Mouse (Mus musculus): ENCODE data around the gene Mttp.
"Not testable (repeated sequence)": the region's sequence is repeated elsewhere in the genome, so short reads cannot be mapped to it uniquely, and the experiment has no call there.

Mttp gene

DNA sequence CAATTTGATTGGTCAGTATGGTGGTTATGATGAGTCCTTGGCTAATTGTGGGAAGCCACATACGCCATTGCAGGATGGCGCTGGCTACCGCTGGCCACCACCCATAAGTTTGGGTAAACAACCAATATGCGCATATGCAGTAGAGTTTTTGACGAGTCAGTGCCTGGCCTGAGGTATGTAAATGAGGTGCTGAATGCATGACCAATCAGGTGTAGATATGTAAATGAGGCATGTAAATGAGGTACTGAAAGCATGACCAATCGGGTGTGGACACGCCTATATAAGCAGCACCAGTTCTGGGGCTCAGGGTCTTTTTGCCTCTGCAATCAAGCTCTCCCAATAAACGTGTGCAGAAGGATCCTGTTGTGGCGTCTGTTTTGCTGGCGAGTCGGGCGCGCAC lies 6.6 kb downstream of the Mttp start:
- in situ Hi-C loops (cut with MboI, MseI), result not testable (repeated sequence)

DNA sequence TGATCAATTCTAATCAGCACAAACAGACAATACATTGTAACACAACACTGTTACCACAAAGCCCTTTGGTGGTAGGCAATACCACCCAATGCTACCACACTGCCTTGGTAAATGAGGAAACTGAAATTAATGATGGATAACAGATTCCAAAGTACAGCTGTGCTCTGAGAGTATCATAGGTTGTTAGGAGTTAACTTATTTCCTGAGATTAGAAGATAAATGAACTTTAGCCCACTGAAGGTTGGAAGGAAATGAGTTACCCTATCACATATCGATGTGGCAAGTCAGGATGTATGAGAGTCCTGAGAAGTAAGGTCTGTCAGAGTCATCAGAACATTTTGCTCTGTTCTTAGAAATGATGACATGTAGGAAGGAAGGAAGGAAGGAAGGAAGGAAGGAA lies 10.2 kb downstream of the Mttp start:
- in situ Hi-C loops (cut with MboI, MseI), result no loop called here

DNA sequence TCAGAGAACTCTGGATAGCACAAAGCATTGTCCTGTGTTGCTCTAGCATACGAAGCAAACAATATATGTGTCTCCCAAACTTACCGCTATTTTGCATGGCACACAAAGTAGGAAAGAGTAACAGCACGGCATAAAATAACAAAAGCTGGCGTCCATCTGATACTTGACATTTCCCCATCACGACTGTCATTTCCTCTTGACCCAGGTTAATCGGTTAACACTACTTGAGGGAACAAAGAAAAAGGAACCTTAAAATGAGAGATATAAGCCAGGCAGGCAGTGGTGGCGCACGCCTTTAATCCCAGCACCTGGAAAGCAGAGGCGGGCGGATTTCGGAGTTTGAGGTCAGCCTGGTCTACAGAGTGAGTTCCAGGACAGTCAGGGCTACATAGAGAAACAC lies 10.9 kb downstream of the Mttp start:
- in situ Hi-C loops (cut with MboI, MseI), result no loop called here

DNA sequence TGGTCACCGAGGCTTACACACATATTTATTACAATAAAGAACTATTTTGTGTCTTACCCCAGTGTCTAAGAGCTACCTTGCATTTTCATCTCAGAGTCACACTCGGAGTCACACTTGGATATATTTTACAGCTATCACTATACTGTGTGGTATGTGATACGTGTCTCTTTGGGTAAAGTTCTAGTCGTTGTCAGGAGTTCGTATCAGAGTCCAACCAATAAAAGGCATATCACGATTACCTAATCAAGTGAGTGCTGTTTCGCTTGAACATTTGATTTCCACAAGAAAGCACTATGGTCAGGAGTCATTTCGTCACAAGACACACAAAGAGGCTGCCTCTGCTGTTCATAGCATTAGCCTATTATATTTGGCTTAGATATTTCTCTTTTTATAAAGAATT lies 11.3 kb downstream of the Mttp start:
- in situ Hi-C loops (cut with MboI, MseI), result no loop called here

DNA sequence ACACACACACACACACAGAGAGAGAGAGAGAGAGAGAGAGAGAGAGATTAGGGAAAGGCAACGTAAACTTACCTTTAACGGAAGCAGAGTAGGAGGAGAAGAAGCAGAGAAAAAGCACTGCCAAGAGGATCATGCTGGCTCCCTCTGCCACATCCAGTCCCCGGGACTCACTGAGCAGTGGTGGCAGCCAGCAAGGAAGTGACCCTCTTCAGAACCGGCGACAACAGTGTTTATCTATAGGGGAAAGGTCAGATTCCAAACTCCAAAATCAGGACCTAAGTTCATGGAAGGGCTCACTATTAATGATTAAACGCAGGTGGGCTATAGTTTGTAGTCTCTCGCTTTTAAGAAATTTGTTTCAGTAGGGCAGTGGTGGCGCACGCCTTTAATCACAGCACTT lies 13.6 kb downstream of the Mttp start:
- in situ Hi-C loops (cut with MboI, MseI), result no loop called here

DNA sequence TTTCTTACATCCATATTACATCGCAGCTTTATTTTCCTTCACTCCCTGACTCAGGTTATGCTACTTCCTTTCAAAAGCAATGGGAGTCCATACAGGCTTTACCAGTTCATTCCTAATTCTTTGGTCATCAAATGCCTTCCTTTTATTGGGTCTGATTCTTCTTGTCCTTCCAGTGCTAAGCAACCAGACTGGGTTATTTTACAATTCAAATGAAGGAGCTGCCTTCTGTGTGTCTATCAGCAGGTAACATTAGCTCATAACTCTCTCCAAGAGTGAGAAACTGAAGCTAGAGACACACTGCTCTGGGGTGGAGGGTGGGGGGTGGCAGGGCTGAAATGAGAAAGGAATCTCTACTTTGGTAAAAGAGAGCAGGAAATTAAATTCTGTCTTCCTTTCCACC lies 14.1 kb downstream of the Mttp start:
- in situ Hi-C loops (cut with MboI, MseI), result no loop called here

DNA sequence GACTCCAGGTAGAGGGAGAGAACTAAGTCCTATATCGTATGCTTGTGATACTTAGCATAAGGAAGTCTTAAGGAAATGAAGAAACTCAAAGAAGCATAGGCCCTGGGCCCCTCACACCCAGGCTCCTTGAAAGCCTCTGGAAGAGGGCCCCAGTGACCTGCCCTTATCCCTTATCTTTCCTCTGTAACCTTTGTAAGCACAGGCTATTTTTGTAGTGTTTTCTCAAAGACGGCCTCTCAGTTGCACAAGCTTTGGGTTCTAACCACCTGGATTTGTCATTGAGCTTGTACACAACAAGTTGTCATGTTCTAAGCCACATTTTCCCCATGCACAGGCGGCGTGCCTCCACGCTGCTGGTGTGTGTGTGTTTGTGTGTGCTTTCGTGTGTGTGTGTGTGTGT lies 15.7 kb downstream of the Mttp start:
- in situ Hi-C loops (cut with MboI, MseI), result loop anchor here (10.0 kb wide), 1 partner anchor 114 kb away; no protein-coding TSS in a partner anchor

DNA sequence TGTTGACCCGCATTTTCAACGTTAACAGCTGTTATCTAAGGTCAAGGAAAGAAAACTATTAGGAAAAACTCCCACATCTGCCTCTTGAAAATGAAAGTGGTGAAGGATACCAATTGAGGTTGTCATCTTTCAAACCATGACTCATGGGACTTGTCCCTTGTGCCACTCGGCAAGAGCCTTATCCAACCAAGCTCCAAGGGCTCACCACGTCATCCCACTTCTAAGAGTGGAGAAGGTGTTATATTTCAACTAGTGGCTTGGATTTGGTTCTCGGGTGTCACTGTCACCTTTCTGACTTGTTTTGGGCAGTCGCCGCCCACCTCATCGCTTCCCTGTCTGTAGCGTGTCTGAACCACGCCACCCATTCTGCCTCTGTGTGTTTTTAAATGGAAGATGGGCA lies 20.9 kb downstream of the Mttp start:
- in situ Hi-C loops (cut with MboI, MseI), result loop anchor here (10.0 kb wide), 1 partner anchor 109 kb away; no protein-coding TSS in a partner anchor

DNA sequence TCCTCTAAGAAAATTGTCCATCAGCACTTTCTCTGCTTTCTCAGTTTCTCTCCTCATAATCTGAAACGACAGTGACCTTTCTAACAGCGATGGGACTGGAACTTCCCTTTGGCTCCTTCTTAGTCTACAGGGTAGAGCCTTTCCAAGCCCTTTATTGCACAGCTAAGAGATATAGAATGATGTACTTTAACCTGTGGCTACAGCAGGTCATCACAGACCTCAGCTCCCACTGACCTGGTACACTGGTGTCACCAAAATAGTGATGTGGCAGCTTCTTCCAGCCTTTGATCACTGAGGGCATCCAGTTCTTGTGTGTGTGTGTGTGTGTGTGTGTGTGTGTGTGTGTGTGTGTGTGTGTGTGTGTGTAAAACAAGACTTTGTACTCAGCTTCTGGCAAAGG lies 23.3 kb downstream of the Mttp start:
- in situ Hi-C loops (cut with MboI, MseI), result loop anchor here (10.0 kb wide), 1 partner anchor 107 kb away; no protein-coding TSS in a partner anchor

DNA sequence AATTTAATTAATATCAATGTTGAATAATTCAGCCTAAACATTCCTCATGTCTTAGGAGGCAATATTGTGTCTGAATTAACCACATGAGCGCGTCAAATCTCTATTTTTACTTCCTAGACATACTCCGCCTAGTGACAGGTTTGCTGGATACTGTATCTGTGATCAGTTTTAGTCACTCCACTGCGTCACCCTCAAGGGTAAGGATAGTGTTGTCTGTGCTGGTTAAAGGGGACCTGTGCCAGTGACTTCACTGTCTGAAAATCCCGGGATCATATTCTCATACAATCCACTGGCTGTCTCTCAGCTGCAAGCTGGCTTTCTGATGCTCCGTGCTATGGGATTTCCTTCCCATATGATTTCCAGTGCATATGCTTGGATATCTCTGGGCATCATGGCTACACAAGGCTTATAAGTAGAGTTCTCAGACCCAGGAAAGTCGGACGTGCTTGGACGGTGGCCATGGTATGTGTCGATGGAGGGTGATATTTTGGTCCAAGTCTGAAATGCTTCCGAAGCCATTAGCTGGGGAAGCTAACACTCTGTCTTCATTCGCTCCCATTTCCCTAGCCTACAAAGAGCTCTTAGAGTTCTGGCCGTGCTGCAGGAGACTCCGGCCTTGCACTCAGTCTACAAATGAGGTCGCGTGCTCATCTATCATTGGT lies 25.2 kb downstream of the Mttp start:
- in situ Hi-C loops (cut with MboI, MseI), result loop anchor here (10.0 kb wide), 1 partner anchor 105 kb away; no protein-coding TSS in a partner anchor

DNA sequence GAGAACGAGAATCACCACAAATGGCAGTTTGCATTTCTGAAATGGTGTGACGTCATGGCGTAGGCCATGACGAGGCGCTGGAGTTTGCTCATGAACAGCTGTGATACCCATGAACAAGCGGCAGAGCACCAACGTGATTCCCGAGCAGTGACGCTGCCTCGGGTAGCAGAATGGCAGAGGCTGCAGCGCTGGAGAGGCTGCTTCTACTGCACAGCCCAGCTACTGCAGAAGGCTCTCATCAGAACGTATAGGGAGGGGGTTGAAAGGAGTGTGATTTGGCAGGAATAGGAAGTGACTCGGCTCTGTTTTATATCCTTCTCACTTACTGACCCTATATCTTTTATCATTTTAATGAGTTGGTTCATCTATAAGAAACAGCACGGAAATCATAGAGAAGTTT lies 25.9 kb downstream of the Mttp start:
- in situ Hi-C loops (cut with MboI, MseI), result no loop called here

DNA sequence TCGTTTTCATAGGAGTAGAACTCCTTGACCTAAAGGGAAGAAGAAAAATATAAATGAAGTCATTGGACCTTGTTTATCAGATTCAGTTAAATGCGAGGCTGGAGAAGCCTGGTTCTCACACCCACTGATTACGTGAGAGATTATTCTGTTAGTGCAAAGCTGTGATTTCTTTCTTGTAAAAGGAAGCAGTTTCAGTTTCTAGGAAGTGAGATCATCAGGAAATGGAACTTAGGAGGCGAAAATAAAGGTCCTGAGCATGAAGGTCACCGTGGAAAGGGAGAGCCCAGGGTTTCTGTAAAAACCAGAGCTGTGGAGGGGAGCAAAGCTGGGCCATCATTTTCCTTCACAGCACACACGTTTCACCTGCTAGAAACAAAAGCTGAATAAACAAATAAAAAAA lies 26.4 kb downstream of the Mttp start:
- in situ Hi-C loops (cut with MboI, MseI), result no loop called here

DNA sequence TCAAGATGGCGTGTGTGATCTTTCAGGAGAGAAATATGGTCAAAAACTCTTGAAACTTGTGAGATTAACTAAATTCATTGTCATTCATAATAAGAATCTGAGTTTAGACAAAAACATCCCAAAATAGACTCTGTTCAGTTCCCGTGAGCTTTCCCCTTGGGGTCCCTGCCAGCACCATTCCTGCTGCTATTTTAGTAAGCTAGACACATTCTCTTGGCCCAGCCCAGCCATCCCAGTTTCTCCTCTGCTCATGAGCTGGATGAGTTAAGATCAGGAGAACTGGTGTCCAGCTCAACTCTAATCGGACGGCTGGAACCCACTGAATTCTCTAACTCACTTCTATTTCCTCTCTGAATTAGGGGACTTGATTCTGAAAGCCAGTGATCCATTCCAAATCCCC lies 27.9 kb downstream of the Mttp start:
- in situ Hi-C loops (cut with MboI, MseI), result no loop called here

DNA sequence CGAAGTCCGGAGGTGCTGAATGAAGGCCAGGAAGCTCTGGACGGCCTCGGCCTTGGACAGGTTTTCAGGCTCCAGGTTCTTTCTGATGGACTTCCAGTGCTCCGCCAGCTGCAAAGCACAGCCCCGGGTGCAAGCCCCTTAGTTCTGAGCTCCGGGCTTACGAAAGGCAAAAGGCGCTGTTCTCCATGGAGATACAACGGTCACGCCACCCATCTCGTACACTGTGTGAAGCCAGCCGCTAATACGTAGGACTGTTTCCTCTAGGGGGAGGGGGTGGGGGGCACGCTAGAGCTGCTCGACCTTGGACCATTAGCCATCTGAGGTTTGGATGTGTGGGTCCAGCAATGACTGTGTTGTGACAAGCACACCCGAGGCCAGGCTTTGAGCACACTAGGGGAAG lies 30.7 kb downstream of the Mttp start:
- in situ Hi-C loops (cut with MboI, MseI), result no loop called here

DNA sequence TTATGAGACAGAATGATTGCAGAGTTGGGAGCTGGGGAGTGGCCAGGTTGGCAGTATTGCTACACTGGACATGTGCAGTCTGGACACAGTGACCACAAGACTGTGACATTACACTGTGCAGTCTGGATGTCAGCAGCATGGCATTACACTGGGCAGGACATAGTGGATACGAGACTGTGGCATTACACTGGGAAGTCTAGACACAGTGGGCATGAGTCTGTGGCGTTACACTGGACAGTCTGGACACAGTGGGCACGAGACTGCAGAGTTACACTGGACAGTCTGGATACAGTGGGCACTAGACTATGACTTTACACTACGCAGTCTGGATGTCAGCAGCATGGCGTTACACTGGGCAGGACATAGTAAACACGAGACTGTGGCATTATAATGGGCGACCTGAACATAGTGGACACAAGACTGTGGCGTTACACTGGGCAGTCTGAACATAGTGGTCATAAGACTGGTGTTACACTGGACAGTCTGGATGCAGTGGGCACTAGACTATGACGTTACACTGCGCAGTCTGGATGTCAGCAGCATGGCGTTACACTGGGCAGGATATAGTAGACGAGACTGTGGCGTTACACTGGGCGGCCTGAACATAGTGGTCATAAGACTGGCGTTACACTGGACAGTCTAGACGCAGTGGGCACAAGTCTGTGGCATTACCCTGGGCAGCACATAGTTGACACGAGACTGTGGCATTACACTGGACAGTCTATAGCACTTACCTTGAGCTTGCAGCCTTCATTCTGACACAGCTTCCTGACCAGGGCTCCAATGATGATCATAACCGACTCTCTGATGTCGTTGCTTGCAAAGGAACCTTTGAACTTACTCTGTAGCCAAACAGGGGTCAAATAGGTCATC lies 33.6 kb downstream of the Mttp start:
- in situ Hi-C loops (cut with MboI, MseI), result no loop called here

DNA sequence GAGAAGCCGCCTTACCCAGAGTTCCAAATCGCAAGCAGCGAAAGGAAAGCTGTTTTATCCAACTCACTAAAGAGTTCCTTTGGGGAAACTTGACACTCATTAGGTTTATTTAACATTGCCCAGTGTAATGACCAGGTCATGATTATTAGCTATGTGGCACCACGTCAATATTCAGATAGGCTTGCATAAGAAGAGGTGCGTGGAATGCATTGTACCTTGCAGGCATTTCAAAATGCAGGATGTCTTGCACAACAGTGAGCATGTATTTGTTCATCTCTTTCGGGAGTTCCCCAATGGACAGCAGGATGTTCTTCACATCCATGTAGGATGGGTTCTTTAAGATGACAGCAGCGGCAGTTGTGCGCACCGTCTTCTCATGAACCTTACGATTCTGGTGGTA lies 37.9 kb downstream of the Mttp start:
- in situ Hi-C loops (cut with MboI, MseI), result no loop called here

DNA sequence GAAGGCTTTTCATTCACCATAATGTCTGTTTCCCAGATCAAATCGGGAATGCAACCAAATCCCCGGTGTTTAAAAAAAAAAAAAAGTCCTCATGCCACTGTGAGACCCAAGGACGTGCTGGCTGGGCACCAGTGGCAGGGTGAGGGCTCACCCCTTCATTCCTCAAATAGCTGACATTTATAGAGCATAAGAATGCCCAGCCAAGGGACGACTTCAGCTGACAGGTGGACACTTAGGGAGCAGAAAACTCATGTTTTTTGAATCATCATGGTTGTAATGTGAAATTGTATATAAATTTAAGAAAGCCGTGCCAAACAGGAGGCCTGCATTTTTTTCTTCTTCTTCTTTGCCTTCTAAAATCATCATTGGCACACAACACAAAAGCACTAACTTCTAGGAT lies 39.7 kb downstream of the Mttp start:
- in situ Hi-C loops (cut with MboI, MseI), result no loop called here

DNA sequence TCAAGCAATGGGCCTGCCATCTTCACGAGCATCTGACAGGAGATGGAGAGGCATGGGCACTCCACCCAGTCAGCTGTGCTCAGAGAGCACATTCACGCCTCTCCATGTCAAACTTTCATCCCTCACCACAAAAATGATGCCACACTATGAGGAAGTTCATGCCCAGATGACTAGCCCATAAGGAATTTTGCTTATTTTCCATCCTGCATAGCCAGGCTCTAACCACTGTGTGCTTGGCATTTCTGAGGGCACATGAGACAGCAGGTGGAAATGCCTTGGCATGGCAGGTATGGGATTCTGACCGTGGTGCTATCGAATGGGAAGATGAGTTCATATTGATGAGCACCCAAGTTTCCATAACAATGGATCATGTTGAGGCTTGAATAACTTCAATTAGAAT lies 41.1 kb downstream of the Mttp start:
- in situ Hi-C loops (cut with MboI, MseI), result no loop called here

DNA sequence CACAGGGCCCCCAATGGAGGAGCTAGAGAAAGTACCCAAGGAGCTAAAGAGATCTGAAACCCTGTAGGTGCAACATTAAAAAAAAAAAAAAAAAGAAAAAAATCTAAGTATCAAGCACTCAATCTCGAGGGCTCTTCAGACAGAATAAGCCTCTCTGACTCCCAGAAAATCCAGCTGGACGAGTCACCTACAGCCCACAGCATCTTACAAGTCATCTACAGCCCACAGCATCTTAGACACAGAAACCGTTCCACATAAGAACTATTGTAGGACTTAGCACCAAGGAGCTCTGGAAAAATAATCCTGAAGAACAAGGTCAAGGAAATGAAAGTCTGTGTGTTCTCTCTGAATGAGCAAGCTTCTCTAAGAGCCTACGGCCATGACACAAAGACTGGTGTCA lies 42.8 kb downstream of the Mttp start:
- in situ Hi-C loops (cut with MboI, MseI), result no loop called here

DNA sequence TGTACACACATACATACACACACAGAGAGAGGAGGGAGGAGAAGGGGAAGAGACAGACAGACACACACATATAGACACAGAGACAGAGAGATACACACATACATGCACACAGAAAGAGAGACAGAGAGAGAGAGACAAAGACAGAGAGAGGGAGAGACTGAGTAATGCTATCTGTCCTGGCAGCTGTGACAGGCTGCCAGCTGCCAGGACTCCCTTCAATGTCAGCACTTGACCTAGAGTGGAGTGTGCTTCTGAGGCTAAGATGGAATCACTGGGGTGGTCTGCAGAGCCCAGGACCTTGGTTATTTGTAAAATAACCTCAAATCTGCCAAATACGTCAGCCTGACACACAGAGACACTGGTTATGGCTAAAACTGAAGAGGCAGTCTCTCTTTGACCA lies 47.0 kb downstream of the Mttp start:
- in situ Hi-C loops (cut with MboI, MseI), result no loop called here

DNA sequence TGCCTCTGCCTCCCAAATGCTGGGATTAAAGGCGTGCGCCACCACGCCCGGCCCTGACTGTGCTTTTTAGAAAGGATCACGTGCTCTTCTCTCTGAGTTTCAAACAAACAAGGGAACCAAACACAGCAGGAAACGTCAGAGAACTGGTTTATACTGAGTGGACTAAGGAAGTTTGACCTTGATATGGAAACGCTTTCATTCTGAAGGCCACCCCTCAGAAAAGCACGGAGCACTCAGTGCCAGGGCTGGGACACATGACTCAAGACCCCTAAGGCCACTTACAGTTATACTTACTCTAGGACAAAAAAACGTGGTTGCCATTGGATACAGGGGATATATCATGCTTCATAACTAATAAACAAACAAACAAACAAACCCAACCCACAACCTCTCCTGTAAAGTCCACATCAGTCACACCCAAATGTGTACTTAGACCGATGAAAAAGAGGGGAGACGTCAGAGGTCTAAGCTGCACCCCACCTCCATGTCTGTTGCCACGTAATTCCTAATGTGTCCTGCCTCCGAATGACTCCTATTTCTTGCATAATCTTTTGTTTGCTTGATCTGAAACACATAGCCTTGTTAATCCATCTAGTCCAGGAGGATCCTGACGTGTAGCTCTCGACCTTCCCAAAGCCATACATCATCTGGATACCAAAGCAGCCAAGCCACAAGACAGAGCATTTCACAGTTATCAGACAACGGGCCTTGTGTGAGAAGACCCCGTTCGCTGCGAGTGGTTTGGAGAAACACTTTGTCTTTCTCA lies 48.3 kb downstream of the Mttp start:
- in situ Hi-C loops (cut with MboI, MseI), result no loop called here

DNA sequence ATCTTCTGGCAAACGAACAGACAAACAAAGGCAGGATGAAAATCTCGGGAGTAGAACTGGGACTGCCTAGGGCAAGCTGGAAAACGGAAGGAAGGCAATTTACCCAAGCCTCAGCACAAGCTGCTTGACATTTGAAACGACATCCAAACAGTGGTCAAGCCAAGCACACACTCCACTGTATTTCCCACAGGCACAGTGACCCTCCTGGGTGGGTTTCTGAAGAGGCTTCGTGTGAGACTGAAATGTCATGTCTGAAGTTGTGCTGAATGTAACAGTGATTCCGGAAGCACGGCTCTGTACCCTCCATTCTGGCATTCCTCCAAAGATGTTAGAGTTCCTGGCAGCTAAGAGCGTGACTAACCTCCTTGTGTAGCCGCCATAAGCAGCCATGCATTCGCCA lies 49.0 kb downstream of the Mttp start:
- in situ Hi-C loops (cut with MboI, MseI), result no loop called here

Measured in regulatory T cell (primary cell).